Mouse (Mus musculus) thymus, postnatal 14 days (tissue): Measurements from ENCODE around the gene Phf8.
A peak's percentile ranks its signal among the peaks of the same experiment; 100 is the strongest.
"Not testable (repeated sequence)": the region's sequence is repeated elsewhere in the genome, so short reads cannot be mapped to it uniquely, and the experiment has no call there.

Source experiments
- DNase-seq: peaks from one replicate; pipeline ENCODE4 v3.0.0; 2021

Gene Phf8

GRCm38 (mm10) chrX:151520458-151521322 lies at the start of gene Phf8:
TSS of gene Phf8 (plus strand) at chrX:151520672.
- DNase-seq: peak; percentile 97

GRCm38 (mm10) chrX:151488128-151488527 lies 32.3 kb upstream of the Phf8 start:
- no peak for DNase-seq

- DNase-seq: not testable (repeated sequence)
Observed at GRCm38 (mm10) chrX:151493269-151493668, 27.2 kb upstream of the Phf8 start.

DNA sequence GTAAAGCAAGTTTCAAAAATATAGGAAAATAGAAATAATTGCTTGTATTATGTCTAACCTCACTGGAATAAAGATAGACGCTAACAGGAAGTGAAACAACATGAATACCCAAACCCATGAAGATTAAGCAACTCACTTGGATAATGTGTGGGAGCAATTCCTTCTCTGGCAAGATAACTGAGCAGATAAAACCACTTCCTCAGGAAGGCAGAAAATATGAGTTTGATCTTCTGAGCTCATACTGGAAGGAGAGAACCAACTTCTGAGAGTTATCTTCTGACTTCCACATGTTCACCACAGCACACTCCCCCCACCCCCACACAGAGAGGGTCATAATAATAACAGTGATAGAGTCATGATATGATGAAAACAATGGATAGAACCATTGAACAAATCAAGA lies 23.9 kb upstream of the Phf8 start:
- DNase-seq: no peak

GRCm38 (mm10) chrX:151508536-151508935 lies 11.9 kb upstream of the Phf8 start:
- no peak for DNase-seq

- no peak for DNase-seq
Observed at GRCm38 (mm10) chrX:151509906-151510305, 10.6 kb upstream of the Phf8 start.

- DNase-seq: no peak
Observed at GRCm38 (mm10) chrX:151513066-151513465, 7.4 kb upstream of the Phf8 start.

- DNase-seq: no peak
Observed at GRCm38 (mm10) chrX:151513694-151514093, 6.8 kb upstream of the Phf8 start.

- no peak for DNase-seq
Observed at GRCm38 (mm10) chrX:151518181-151518580, 2.3 kb upstream of the Phf8 start.

DNA sequence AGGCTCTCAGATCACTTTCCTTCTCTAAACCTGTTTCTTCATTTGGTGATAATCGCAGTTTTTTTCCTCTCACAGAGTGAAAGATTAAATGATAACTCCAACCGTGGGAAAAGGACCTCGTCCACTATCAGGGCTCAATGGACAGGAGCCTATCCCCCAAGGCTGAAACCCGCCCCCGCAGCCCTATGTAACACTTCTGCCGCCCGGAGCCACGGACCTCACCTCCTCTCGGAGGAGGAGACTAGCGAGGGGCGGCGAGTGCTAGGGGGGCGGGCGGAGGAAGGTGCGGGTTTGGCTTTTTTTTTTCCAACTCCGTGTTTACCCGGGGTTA lies 380 bp upstream of the Phf8 start:
- DNase-seq: no peak

DNA sequence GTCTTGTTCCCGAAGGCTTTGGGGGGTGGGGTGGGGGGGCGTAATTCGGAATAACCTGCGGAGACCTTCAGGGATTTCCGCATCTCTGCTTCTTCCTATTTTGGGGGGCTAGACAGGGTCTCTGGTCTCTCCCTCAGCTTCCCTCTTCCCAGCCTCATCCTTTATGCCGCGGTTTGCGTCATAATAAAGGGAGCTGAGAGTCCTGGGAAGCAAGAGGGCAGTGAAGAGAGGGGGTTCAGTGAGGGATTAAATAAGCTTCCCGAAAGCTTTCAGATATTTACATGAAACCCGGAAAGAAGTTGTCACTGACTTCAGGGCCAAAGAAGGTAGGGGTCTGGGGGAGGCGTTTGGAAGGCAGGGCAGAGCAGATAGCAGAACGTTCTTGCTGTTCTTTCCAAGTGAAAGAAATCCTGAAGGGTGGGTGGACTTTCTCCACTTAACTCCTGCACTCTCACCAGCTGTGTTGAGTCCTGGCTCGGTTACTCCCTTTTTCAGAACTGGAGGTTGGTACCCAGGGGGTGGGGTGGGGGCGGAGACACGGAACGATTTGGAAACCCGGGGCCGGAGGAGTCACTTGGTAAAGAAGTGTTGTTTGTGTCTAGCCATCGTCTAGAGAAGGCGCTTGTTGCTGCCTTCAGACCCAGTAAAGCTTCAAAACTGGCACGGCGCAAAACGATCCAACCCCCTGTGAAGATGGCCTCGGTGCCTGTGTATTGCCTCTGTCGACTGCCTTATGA lies 1.5 kb downstream of the Phf8 start:
- peak; percentile 22 for DNase-seq

DNA sequence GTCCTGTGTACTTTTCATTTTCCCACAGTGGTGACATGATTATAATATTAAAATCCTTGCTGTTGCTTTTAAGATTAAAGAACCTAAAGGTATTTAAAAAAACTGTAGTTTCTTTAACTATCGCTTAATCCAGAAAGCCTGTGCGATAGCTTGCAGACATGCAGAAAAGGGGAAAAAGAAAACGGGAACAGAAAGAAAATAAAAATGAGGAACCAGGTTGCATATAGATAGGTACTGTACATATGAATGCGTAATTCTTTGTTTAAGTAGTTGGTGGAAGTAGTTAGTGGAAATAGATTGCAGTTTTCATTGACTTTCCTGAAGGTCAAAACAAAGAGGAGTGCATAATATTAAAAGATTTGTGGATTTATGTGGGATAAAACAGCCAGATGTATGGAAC lies 32.9 kb downstream of the Phf8 start:
- DNase-seq: no peak

DNA sequence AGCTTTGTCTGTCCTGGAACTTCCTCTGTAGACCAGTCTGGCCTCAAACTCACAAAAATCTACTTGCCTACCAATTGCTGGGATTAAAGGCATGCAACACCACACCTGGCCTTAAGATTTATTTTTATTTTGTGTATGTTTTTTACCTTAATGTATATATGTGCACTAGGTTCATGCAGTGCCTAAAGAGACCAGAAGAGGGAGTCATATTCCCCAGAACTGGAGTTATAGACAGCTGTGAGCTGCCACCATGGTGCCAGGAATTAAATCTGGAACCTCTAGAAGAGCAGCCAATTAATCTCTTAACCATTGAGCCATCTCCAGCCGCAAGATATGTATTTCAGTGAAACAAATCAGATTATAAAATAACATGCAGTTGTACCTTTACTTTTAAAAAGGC lies 54.7 kb downstream of the Phf8 start:
- no peak for DNase-seq

GRCm38 (mm10) chrX:151643386-151643785 lies 122.9 kb downstream of the Phf8 start:
- DNase-seq: no peak

DNA sequence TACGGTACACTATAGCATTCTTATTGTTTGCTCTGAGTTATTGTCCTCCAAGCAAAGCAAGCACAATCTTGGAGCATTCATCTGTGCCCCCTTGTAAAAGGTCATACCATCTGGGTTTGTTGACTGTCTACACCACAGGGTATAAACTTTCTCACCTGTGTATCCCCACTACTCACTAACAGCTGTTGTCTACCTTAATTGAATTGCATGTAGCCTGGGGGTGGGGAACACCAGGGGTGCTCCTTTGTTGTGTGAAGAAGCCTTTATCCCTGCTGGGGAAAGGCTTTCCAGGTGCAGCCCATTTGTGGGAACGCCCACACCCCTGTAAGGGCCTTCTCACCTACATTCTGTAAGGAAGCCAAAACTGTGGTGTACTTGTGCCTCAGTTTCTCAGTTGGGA lies 133.3 kb downstream of the Phf8 start:
- DNase-seq: no peak

GRCm38 (mm10) chrX:151674492-151675171 lies 154.2 kb downstream of the Phf8 start:
- DNase-seq: no peak
